Mouse (Mus musculus): ENCODE measurements at regions not wholly inside any gene's neighbourhood (a gene's known extent, or its start where the extent isn't known, plus 50 kb on each side); places are given as distances from the start of the nearest gene placed in this dataset.

DNA sequence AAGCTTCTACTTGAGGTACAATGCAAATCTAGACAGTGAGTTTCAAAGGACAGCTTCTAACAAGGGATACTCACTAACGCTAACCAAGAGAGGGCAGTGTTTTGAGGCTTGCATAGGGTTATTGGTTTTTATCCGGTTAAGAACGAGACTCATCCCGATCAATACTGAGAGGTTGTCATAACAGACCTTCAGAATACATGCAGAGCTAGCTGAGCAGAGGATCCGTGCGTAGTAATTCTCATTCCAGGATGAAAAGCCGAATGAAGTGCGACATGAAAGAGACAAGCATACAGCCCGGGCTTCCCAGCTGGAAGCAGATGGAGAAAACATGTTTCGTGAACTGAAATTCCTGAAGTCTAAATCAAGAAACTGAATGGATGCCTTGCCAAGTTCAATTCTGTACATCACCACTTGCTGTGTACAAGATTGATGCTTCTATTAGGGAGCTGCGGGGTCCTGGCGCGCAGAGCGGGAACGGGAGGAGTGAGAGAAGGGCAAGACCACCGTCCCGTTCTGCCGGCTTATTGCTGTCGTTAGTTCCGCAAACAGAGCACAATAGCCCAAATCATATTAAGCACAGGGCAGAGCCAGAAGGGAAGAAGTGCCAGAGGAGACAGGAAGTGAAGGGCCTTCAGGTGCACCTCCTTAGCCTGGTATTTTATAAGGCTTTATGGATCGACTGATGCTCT is 65.4 kb upstream of the Tes start:
- DNase-seq = no peak

DNA sequence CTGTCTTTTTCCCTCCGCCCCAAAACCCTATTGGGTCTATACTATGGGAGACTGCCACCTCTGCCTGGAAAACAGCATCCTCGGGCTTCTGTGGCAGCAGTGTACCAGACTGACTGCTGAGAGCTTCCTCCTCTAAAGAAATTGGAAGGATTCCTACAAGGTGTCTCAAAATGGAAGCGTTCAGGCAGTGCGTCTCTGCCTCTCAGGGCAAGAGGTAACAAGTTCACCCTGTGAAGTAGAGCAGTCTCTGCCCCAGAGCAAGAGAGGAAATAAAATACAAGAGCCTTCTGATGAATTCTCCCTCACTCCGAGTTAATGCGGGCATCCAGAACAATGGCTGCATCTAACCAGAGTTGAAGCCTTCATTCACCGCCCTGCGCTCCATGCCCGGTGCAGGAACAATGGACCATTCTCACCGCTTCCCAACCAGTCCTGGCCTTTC is 69.4 kb upstream of the Tes start:
- no peak for DNase-seq

DNA sequence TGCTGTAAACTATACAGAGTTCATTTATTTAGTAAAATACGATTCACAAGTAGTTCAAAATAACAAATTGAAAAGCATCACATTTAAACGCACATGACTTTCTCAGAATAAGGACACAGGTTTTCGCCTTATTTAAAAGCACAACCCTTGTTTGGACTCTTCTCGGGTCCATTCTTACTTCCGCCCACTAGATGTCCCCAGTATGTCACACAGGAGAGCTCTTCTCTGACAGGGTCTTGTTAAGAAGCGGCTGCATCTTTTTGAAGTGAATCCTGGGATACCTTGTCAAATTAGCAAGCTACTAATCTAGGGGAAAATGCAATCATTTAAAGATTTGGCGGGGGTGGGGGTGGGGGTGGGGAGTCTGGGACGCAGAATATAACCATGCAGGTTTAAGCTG is 70.2 kb upstream of the Tes start:
- DNase-seq = peak; percentile 13 to 24

DNA sequence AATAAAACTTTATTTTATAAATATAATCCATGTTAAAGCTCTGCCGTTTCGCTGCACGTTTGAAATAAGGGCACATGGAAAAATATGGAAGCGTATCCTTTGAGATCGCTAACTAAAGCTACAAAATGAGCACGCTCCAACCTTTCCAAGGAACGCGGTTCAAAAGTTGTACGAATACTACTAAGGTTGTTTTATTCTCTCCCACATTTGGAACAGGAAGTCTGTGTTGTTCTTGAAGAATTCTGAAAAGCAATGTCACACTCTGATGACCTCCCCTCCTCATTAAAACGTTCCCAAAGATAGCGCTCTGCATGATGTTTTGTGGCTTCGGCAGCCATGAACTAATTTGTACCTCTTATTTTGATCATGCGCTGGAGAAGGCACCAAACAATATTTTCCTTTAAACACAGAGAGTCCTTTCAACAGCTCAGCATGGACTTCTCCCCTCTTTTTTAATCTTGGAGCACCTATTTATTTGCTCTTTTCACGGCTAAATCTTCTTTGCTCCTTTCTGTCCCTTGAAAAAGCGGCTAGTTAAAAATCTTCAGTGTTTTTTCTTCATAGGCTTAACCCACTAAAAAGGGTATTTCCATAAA is 72.9 kb upstream of the Tes start:
- DNase-seq = no peak

DNA sequence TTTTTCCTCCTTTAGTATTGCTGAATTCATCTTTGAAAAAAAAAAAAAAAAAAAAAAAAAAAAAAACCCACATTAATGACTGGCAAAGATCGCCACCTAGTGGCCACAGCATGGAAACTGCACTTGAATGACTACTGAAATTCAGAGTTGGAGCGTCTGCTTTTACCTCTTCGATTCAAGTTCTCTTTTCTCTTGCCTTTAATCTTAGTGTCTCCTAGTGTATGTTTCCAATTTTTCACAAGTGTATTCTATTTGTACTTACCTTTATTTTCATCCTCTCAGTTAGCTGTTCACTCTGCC is 79.9 kb upstream of the Tfec start:
- peak; percentile 60 for DNase-seq

DNA sequence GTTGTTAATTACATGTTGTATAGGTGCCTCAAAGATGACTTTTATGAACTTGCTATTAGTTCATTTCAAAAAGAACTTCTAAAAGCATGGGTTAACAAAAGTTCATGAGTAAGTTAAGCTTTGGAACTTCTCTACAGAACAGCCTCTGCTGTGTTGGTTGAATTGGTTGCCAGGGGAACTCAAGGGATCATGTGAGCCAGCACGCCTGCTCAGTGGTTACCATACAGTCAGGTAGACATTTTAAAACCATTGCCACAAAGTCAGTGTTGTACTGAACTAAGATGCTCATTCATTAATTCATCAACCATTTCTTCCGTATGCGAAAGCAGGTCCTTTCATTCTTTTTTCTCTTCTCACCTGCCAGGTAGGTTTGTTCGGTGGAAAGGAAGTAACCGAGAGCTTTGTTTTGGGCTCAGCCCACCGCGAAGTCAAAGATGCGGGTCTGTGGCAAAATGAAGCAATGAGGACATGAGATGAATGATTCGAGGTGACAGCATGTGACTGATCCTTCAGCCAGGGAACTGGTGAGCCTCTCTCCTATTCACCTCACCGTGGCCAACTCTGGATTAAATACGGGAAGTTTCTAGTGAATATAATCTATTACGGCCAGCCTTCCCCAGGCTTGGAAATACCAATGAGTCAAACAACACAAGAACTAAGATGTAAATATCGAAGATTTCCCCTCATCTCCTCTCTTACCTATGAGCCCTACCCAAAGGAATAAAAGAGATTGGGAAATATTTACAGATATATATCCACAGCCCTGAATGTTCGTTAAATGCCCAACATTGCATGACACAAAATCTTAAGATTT is 79.4 kb upstream of the Tfec start:
- DNase-seq = no peak

DNA sequence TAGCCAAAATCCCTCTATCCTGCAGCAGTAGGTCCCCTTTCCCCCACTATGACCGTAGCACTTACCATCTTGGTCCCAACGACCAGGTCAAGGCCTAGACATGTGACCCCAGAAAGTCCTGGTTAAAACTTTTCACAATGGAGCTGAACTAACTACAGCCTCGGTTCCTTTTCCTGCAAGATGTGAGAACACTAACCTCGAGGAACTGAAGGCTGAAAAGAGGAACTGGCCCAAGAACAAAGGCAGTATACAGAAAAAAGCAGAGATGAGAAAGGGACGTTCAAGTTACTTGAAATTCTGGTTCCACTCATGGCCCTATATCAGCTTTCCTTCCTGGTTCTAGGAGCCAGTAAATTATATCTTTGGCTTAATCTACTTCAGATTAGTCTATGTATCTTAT is 67.4 kb upstream of the Tfec start:
- no peak for DNase-seq

DNA sequence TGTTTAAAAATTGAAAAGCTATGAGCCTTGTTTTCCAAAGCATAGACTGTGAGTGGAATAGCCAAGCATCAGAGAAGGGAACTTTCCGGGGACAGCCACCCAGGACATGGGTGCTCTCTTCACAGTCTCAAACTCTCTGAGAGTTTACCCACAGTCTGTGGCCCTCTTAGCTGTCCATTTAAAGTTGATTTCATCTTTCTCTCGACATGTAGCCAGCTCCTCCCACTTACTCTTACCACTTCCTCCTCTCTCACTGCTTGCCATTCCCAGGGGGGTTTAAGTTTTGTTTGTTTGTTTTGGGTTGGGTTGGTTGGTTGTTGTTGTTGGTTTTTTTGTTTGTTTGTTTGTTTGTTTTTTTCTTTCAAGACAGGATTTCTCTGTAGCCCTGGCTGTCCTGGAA is 66.1 kb upstream of the Tfec start:
- no peak for DNase-seq

DNA sequence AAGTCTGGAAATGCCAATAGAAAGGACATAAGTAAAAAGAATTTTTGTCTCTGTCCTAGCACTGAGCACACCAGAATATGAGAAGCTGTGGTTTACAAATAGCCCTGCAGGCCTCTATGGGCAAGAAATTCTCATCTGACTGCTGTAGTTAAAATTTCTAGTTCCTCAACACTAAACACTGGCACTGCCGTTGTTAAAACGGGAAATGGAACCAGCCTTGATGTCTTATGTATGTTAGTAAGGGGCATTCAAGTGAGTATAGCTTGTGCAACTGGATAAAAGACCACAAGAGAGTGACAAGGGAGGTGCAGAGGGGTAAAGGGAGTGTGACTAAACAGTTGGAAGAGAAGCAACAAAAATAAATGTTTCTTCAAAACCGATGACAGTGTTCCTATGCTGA is 65.7 kb upstream of the Tfec start:
- DNase-seq = no peak

DNA sequence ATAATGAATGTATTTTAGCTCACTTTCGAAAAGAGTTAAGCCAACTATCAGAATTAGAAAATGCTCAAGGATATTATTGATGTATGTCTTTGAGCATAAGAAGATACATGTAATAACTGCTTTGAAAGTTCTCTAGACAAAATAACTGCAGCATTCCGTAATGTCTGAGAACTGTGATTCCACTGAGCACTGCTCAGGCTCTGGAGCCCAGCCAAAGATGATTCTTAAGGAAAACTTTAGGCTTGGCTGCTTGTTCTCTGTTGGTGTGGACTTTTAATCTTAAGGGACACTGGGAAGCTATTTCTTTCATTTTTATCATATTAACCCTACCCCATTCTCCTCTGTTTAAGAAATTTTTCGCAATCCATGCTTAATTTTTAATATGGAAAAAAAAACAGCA is 59.9 kb upstream of the Tfec start:
- no peak for DNase-seq

DNA sequence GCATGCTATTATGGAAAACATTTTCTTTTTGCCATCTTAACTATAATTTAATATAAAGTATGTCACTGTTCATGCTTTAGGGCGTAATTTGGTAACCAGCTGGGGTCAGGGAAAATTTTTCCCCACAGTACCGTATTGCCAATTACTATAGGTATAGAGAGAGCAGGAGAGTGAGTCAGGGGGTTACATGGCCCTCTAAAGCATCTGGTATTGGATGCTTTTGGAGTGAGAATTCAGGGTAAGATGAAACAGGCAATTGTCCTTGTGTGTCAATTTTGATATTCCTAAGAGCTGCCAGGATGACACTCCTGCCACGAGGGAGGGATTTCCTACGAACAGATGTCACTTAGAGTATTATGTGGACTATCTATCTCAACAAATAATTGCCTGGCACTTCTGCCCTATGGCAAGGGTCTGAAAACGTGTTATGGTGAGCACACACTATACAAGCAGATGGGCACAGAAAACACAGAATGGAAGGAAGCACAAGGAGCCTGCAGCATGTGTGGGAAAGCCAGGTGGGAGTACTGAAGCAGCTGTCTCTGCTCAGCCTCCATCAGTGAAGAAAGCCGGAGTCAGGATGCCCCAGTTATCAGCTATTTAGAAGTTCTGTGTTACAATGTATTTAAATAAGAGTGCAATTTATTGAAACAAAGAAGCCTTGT is 58.7 kb upstream of the Tfec start:
- DNase-seq = no peak
